In the genomic region with DNA sequence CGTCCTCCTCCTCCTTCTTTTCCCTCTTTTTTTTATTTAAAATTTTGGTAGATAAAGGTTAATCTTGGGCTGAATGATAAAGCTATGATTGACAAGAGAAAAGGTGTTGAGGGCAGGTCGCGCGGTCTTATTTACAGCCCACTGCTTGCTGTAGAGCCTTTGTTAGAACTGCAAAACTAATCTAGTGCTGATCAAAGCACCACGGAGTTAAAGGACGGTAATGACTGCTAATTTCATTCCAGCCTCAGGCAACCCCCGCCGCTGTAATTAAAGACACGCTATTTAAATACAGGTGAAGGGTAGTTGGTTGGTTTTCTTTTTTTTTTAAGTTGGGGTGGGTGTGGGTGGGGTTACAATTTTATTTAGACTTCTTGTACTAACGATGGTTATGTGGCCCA, we compare ENCODE assay signal across 13 mouse cellular contexts. TPM values are rescaled to one million over a fixed set of nuclear protein-coding genes. Genes with fewer than 3 reads are reported as not detected.
DNase-seq lines count a peak whose midpoint lies in the region; ATAC-seq and TF ChIP-seq lines count a peak whose summit lies in the region.
"Had no signal": no experiment of that assay in that cellular context is flagged by ENCODE, and none has a peak within 500 bp of the region (broad histone marks: within the 10 kb centered on the region; RNA-seq: fewer than 3 reads in every experiment).

No protein-coding gene starts in this region.

- no peaks in the 10 kb centered on the region for H3K36me3 ChIP-seq in embryonic facial prominence, embryonic 13.5 days
- H3K36me3 ChIP-seq in hindbrain, embryonic 13.5 days = no peaks in the 10 kb centered on the region
- H3K36me3 ChIP-seq in midbrain, postnatal 0 days (ENCODE audit: insufficient read depth, low read length) = no peaks in the 10 kb centered on the region

- H3K4me2 ChIP-seq in embryonic facial prominence, embryonic 13.5 days = peak overlapping the region; percentile 47
- peak overlapping the region; percentile 60 for H3K4me2 ChIP-seq in hindbrain, embryonic 13.5 days
- peak overlapping the region; percentile 50 for H3K4me2 ChIP-seq in midbrain, postnatal 0 days (ENCODE audit: low read depth, low read length, poor library complexity, severe bottlenecking)

- DNase-seq in cerebellum, adult 2 months = no peak
- no peak for DNase-seq in cerebellum, adult 8-10 months
- no peak for DNase-seq in midbrain, postnatal 0 days (ENCODE audit: low spot score)
- no peak for DNase-seq in cerebellum, postnatal 25 days
- DNase-seq in left cerebral cortex, adult 11 months (ENCODE audit: low spot score) = no peak
- DNase-seq in adrenal gland, adult (ENCODE audit: inconsistent age in 2 of 2, low spot score in 1 of 2) = no peak
- DNase-seq: thymus, postnatal 36 days had no signal

- peaks cover 1% of the 10 kb centered on the region; the same call in 1 of the 2 replicates for H3K27me3 ChIP-seq in cerebellum, adult 2 months (ENCODE audit: control insufficient read depth, insufficient read depth, low read length)
- peaks cover 85% of the 10 kb centered on the region for H3K27me3 ChIP-seq in embryonic facial prominence, embryonic 13.5 days
- H3K27me3 ChIP-seq in hindbrain, embryonic 13.5 days = peaks cover 68% of the 10 kb centered on the region
- peaks cover 9% of the 10 kb centered on the region; the same call in 1 of the 2 replicates for H3K27me3 ChIP-seq in midbrain, postnatal 0 days (ENCODE audit: insufficient read depth, low read length)

- no peak for TF ChIP-seq CTCF in cerebellum, adult 2 months (IDR thresholded peaks at IDR 0.05; ENCODE audit: borderline replicate concordance, insufficient read depth, low read depth, low read length)
- TF ChIP-seq CTCF in midbrain, postnatal 0 days (IDR thresholded peaks at IDR 0.05) = no peak

- no peak overlapping the region for H3K4me3 ChIP-seq in cerebellum, adult 2 months (replicated peaks; ENCODE audit: insufficient read depth, low read depth, low read length)
- peak overlapping the region; percentile 26 for H3K4me3 ChIP-seq in embryonic facial prominence, embryonic 13.5 days
- peak overlapping the region; percentile 32 for H3K4me3 ChIP-seq in hindbrain, embryonic 13.5 days
- peak overlapping the region; percentile 28 for H3K4me3 ChIP-seq in midbrain, postnatal 0 days (ENCODE audit: low read depth, low read length)

- peak overlapping the region; percentile 27; the same call in 1 of the 2 replicates for H3K27ac ChIP-seq in cerebellum, adult 2 months (ENCODE audit: insufficient read depth, low read length)
- H3K27ac ChIP-seq in embryonic facial prominence, embryonic 13.5 days = no peak overlapping the region
- peak overlapping the region; percentile 76 for H3K27ac ChIP-seq in hindbrain, embryonic 13.5 days
- peak overlapping the region; percentile 44; the same call in 1 of the 2 replicates for H3K27ac ChIP-seq in midbrain, postnatal 0 days (ENCODE audit: low read depth, low read length)
- H3K27ac ChIP-seq: liver, embryonic 14.5 days had no signal

- H3K9ac ChIP-seq in embryonic facial prominence, embryonic 13.5 days = no peak overlapping the region
- peak overlapping the region; percentile 46; the same call in 1 of the 2 replicates for H3K9ac ChIP-seq in hindbrain, embryonic 13.5 days
- H3K9ac ChIP-seq in midbrain, postnatal 0 days (replicated peaks; ENCODE audit: low read length, poor library complexity, severe bottlenecking) = 0 out of 2 replicates have a peak overlapping the region, but pooled peaks have one; percentile 2
- H3K9ac ChIP-seq: liver, embryonic 14.5 days had no signal

- H3K4me1 ChIP-seq in cerebellum, adult 2 months (ENCODE audit: control insufficient read depth, insufficient read depth, low read length) = 0 out of 2 replicates have a peak, but pooled peaks cover 4% of the 10 kb centered on the region
- H3K4me1 ChIP-seq in embryonic facial prominence, embryonic 13.5 days = peaks cover 25% of the 10 kb centered on the region
- H3K4me1 ChIP-seq in hindbrain, embryonic 13.5 days (replicated peaks) = peaks cover 47% of the 10 kb centered on the region
- no peaks in the 10 kb centered on the region for H3K4me1 ChIP-seq in midbrain, postnatal 0 days (ENCODE audit: insufficient read depth, low read length)

- WGBS in cerebellum, adult 2 months = 49% methylated on average over 10 of the region's 10 CpGs
- under 1% methylated on average over 10 of the region's 10 CpGs for WGBS in embryonic facial prominence, embryonic 13.5 days
- WGBS in hindbrain, embryonic 13.5 days = 4% methylated on average over 10 of the region's 10 CpGs
- WGBS in midbrain, postnatal 0 days = 8% methylated on average over 10 of the region's 10 CpGs

- ATAC-seq in embryonic facial prominence, embryonic 13.5 days (ENCODE audit: insufficient number of reproducible peaks, insufficient read depth, low FRiP score, low TSS enrichment, low read depth) = no peak
- no peak for ATAC-seq in hindbrain, embryonic 13.5 days (ENCODE audit: low FRiP score)
- no peak for ATAC-seq in midbrain, postnatal 0 days (ENCODE audit: low FRiP score)

- no peak for TF ChIP-seq POLR2A in cerebellum, adult 2 months (IDR thresholded peaks at IDR 0.05; ENCODE audit: borderline replicate concordance, insufficient read depth, low read length)

- no peaks in the 10 kb centered on the region for H3K9me3 ChIP-seq in embryonic facial prominence, embryonic 13.5 days
- H3K9me3 ChIP-seq in hindbrain, embryonic 13.5 days = no peaks in the 10 kb centered on the region
- no peaks in the 10 kb centered on the region for H3K9me3 ChIP-seq in midbrain, postnatal 0 days (ENCODE audit: low read length)

RNA-seq across cellular contexts. Expression of gene Sox2, which starts 10.3 kb away (rescaled TPM):
- polyA plus RNA-seq in cerebellum, adult 2 months (2012; rRNA removed) = 24.5 and 26.5 TPM in 2 replicates
- 4.1 and 7.3 TPM in 2 replicates for polyA plus RNA-seq in embryonic facial prominence, embryonic 13.5 days (2015; fragmentation: Nextera tagmentation; extraction: Ambion mirVana)
- 16.9 and 19.2 TPM in 2 replicates for polyA plus RNA-seq in hindbrain, embryonic 13.5 days (2015; fragmentation: Nextera tagmentation; extraction: Ambion mirVana)
- total RNA-seq in midbrain, postnatal 0 days (2014; rRNA removed) = 77.8 and 79.1 TPM in 2 replicates
- polyA plus RNA-seq in midbrain, postnatal 0 days (2015; fragmentation: Nextera tagmentation; extraction: Ambion mirVana) = 21.6 and 29.7 TPM in 2 replicates
- total RNA-seq: megakaryocyte, adult 5-6 weeks; MEL had no signal
- polyA plus RNA-seq: spleen, adult 2 months had no signal
